Mouse (Mus musculus): ENCODE measurements around the gene Slpi.

- no peak for TF ChIP-seq GATA1 (IDR thresholded peaks at IDR 0.05; ENCODE audit: low read length)
- no peak for TF ChIP-seq TAL1 (IDR thresholded peaks at IDR 0.05; ENCODE audit: low read length)
These were observed 67.9 kb downstream of the Slpi start for GRCm38 (mm10) chr2:164320983-164321382.

Data from erythroblast, embryonic 14.5 days (primary cell).